Comparison of ENCODE assay signal across 8 mouse cellular contexts in the genomic region with DNA sequence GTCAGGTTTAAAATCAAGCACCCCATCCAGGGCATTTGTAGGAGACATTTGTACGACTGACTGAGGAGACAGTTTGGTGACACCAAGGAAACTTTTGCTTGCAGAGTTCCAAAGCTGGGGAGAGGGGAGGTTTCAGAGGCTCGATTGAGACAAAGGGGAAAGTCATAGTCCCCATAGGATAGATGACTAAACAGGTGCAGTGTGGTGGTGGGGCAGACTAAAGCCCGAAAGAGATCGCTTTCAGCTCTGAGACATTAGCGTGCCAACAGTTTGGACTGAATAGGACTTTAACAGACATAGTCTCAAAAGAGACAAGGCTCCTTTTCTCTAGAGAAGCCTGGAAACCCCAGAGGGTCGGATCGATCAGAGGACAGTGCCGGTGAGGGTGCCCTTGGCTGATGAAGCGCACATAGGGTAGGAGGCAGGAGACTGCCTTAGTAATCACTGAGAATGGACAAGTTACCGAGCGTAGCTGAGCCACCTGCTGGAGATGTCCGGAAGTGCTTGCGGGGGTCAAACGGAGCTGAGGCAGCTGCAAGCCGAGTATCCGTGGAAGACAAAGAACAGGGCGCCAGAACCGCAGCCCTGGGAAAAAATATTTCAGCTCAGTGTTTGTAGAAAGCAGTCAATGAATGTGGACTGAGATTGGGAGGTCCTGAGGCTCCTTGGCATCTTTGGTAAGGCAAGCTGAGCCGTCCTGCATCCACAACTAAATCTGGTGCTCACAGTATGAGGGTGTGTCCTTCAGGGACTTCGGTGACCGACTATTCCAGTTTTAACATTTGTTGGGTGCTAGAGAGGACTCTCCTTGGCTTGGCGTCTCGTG.
A peak's percentile ranks its signal among the peaks of the same experiment; 100 is the strongest.
DNase-seq lines count a peak whose midpoint lies in the region; ATAC-seq and TF ChIP-seq lines count a peak whose summit lies in the region.

No protein-coding gene starts in this region.

- H3K9me3 ChIP-seq in embryonic facial prominence, embryonic 10.5 days: no peaks in the 10 kb centered on the region
- no peaks in the 10 kb centered on the region for H3K9me3 ChIP-seq in heart, embryonic 15.5 days (replicated peaks)
- H3K9me3 ChIP-seq in liver, postnatal 0 days (ENCODE audit: low read length): no peaks in the 10 kb centered on the region
- no peaks in the 10 kb centered on the region for H3K9me3 ChIP-seq in neural tube, embryonic 15.5 days (replicated peaks)

- H3K27ac ChIP-seq in embryonic facial prominence, embryonic 10.5 days (replicated peaks): peak overlapping the region; percentile 74
- H3K27ac ChIP-seq in heart, embryonic 15.5 days: no peak overlapping the region
- no peak overlapping the region for H3K27ac ChIP-seq in liver, postnatal 0 days (ENCODE audit: low read depth)
- H3K27ac ChIP-seq in neural tube, embryonic 15.5 days (replicated peaks): peak overlapping the region; percentile 79

- 0 out of 2 replicates have a peak, but pooled peaks have one; percentile 55 for ATAC-seq in heart, embryonic 15.5 days (replicated peaks; ENCODE audit: insufficient number of reproducible peaks, insufficient read depth, low FRiP score, low read depth)
- ATAC-seq in liver, postnatal 0 days: peak; percentile 67
- peak; percentile 70 for ATAC-seq in neural tube, embryonic 15.5 days (ENCODE audit: low FRiP score)

- 34% methylated on average over 23 of the region's 23 CpGs for WGBS in embryonic facial prominence, embryonic 10.5 days
- WGBS in heart, embryonic 15.5 days: 25% methylated on average over 23 of the region's 23 CpGs
- 25% methylated on average over 23 of the region's 23 CpGs for WGBS in liver, postnatal 0 days (ENCODE audit: insufficient replicate concordance)
- WGBS in neural tube, embryonic 15.5 days: 27% methylated on average over 23 of the region's 23 CpGs

- H3K36me3 ChIP-seq in embryonic facial prominence, embryonic 10.5 days (replicated peaks): no peaks in the 10 kb centered on the region
- no peaks in the 10 kb centered on the region for H3K36me3 ChIP-seq in heart, embryonic 15.5 days
- no peaks in the 10 kb centered on the region for H3K36me3 ChIP-seq in liver, postnatal 0 days (replicated peaks; ENCODE audit: insufficient read depth, low read length)
- no peaks in the 10 kb centered on the region for H3K36me3 ChIP-seq in neural tube, embryonic 15.5 days

- H3K27me3 ChIP-seq in embryonic facial prominence, embryonic 10.5 days (replicated peaks; ENCODE audit: low read depth, poor library complexity, severe bottlenecking): no peaks in the 10 kb centered on the region
- no peaks in the 10 kb centered on the region for H3K27me3 ChIP-seq in heart, embryonic 15.5 days
- H3K27me3 ChIP-seq in liver, postnatal 0 days (ENCODE audit: insufficient read depth, low read length): no peaks in the 10 kb centered on the region
- H3K27me3 ChIP-seq in neural tube, embryonic 15.5 days (replicated peaks): no peaks in the 10 kb centered on the region

- peak overlapping the region; percentile 51 for H3K9ac ChIP-seq in heart, embryonic 15.5 days
- H3K9ac ChIP-seq in liver, postnatal 0 days (replicated peaks): no peak overlapping the region
- peak overlapping the region; percentile 59 for H3K9ac ChIP-seq in neural tube, embryonic 15.5 days (replicated peaks)

- peak overlapping the region; percentile 45 for H3K4me3 ChIP-seq in embryonic facial prominence, embryonic 10.5 days
- peak overlapping the region; percentile 47 for H3K4me3 ChIP-seq in heart, embryonic 15.5 days
- no peak overlapping the region; the same call in 1 of the 2 replicates for H3K4me3 ChIP-seq in liver, postnatal 0 days (ENCODE audit: low read depth, low read length)
- H3K4me3 ChIP-seq in neural tube, embryonic 15.5 days (replicated peaks): peak overlapping the region; percentile 42

- TF ChIP-seq EP300 in liver, postnatal 0 days (IDR thresholded peaks at IDR 0.05; ENCODE audit: low read depth): no peak

- DNase-seq in 3T3-L1 (ENCODE audit: low read depth, low spot score) (peak; percentile 52), ZHBTc4 (ENCODE audit: low read depth, low spot score) (peak; percentile 91)
- peak; percentile 87 for DNase-seq in embryonic facial prominence, embryonic 10.5 days (ENCODE audit: low spot score)
- peak; percentile 86 to 87 for DNase-seq in kidney, postnatal 4 days
- peak; percentile 81 for DNase-seq in liver, postnatal 0 days
- peak; percentile 68 for DNase-seq in thymus, postnatal 25 days

- peak; percentile 80 for TF ChIP-seq CTCF in liver, postnatal 0 days (IDR thresholded peaks at IDR 0.05; ENCODE audit: low read depth)

- peak overlapping the region; percentile 79 for H3K4me2 ChIP-seq in heart, embryonic 15.5 days
- H3K4me2 ChIP-seq in liver, postnatal 0 days (ENCODE audit: low read depth, low read length): peak overlapping the region; percentile 60
- H3K4me2 ChIP-seq in neural tube, embryonic 15.5 days: peak overlapping the region; percentile 62

- H3K4me1 ChIP-seq in embryonic facial prominence, embryonic 10.5 days: peaks cover 19% of the 10 kb centered on the region
- H3K4me1 ChIP-seq in heart, embryonic 15.5 days (replicated peaks): peaks cover 10% of the 10 kb centered on the region
- no peaks in the 10 kb centered on the region for H3K4me1 ChIP-seq in liver, postnatal 0 days (ENCODE audit: insufficient read depth)
- peaks cover 13% of the 10 kb centered on the region for H3K4me1 ChIP-seq in neural tube, embryonic 15.5 days

Comparison
In these comparisons a context has a peak if more than half of its experiments do, and no peak if none do; other contexts are left out.
1. H3K27ac ChIP-seq: peak in embryonic facial prominence, embryonic 10.5 days (single experiment) and neural tube, embryonic 15.5 days (single experiment); none in heart, embryonic 15.5 days (single experiment) and liver, postnatal 0 days (single experiment).
2. Peak in every context shown above with its lines, with median percentiles within 50 percentile points of each other: DNase-seq, ATAC-seq and H3K4me2 ChIP-seq.